Mouse (Mus musculus): ENCODE results near the gene Gorasp2.

GRCm38 (mm10) chr2:70647681-70648080, 13.7 kb upstream of the Gorasp2 start:
- TF ChIP-seq EP300 (IDR thresholded peaks at IDR 0.05) (no peak), CTCF (IDR thresholded peaks at IDR 0.05) (no peak)

Data from lung, postnatal 0 days (tissue).